Comparison of ENCODE assay signal across 9 mouse cellular contexts in the genomic region with DNA sequence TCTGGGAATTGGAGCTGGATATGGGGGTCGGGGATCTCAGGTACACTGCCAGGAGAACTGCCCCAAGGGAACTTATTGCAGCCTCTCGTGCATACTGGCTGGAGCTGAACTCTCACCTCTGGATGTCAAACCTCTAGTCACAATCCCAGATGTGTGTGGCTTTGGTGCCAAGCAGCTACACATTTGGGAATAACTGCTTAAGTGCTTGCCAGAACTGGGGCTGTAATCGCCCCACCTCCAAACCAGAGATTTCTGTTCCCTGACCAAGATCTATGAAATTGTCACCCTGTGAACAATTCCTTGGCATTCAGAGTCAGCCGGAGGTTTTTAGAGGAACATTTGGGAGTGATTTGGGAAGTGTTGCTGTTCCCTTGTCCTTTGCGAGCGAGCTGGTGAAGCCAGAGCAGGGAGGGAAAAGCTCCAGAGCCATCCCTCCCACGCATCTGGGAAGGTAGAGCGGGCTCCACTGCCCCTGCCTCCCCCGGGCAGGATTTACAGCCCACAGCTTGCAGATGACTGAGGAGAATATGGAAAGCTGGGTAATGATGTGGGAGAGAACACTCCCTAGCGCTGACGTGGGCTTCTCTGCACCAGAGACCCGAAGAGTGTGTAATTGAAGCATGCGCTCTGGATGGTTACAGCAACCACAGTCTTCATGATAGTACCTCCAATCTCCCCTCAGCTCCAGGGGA.
DNase-seq lines count a peak whose midpoint lies in the region; ATAC-seq lines count a peak whose summit lies in the region.
"Had no signal": no experiment of that assay in that cellular context is flagged by ENCODE, and none has a peak within 500 bp of the region (broad histone marks: within the 10 kb centered on the region; RNA-seq: fewer than 3 reads in every experiment).

No protein-coding gene starts in this region.

- ATAC-seq in heart, embryonic 12.5 days (ENCODE audit: insufficient number of reproducible peaks, low FRiP score) = no peak
- ATAC-seq in megakaryocyte-erythroid progenitor cell, adult 5-6 weeks (replicated peaks; ENCODE audit: low FRiP score, low TSS enrichment, poor library complexity, severe bottlenecking) = no peak
- ATAC-seq in granulocyte monocyte progenitor cell, adult 5-6 weeks (replicated peaks; ENCODE audit: poor library complexity, severe bottlenecking) = no peak

- H3K27me3 ChIP-seq in heart, embryonic 12.5 days (replicated peaks) = no peaks in the 10 kb centered on the region
- H3K27me3 ChIP-seq: lung, embryonic 15.5 days had no signal

- H3K4me1 ChIP-seq in heart, embryonic 12.5 days (replicated peaks) = peaks cover 18% of the 10 kb centered on the region

- DNase-seq in heart, adult 11 months = peak; percentile 94
- peak; percentile 59 to 68 for DNase-seq in right cerebral cortex, adult 2 months (ENCODE audit: low spot score in 2 of 2)
- DNase-seq in right cerebral cortex, postnatal 14 days = no peak
- DNase-seq in left cerebral cortex, postnatal 25 days (ENCODE audit: low spot score in 2 of 2) = peak; percentile 56 to 86
- DNase-seq in cerebellum, adult 11 months = no peak

- no peaks in the 10 kb centered on the region for H3K9me3 ChIP-seq in heart, embryonic 12.5 days (replicated peaks)
- H3K9me3 ChIP-seq: lung, embryonic 15.5 days had no signal

- H3K36me3 ChIP-seq in heart, embryonic 12.5 days = no peaks in the 10 kb centered on the region
- H3K36me3 ChIP-seq: lung, embryonic 15.5 days had no signal

- no peak overlapping the region for H3K4me3 ChIP-seq in heart, embryonic 12.5 days
- H3K4me3 ChIP-seq: lung, embryonic 15.5 days had no signal

- no peak overlapping the region for H3K27ac ChIP-seq in heart, embryonic 12.5 days (ENCODE audit: poor library complexity, severe bottlenecking)
- H3K27ac ChIP-seq: lung, embryonic 15.5 days had no signal

- 65% methylated on average over 13 of the region's 13 CpGs for WGBS in heart, embryonic 12.5 days

- intact Hi-C loops in left cerebral cortex, postnatal 25 days (cut with DNase I) = loop anchor here (2.0 kb wide), 1 partner anchor 38 kb away; no protein-coding TSS in a partner anchor

- no peak overlapping the region for H3K9ac ChIP-seq in heart, embryonic 12.5 days
- H3K9ac ChIP-seq: lung, embryonic 15.5 days had no signal

- H3K4me2 ChIP-seq in heart, embryonic 12.5 days = no peak overlapping the region
- H3K4me2 ChIP-seq: lung, embryonic 15.5 days had no signal

Comparison
In these comparisons a context has a peak if more than half of its experiments do, and no peak if none do; other contexts are left out.
1. DNase-seq: peak in heart, adult 11 months (single experiment), right cerebral cortex, adult 2 months (2 of 2) and left cerebral cortex, postnatal 25 days (2 of 2); none in right cerebral cortex, postnatal 14 days (single experiment) and cerebellum, adult 11 months (single experiment).